Mouse (Mus musculus) cerebellum, adult 9-11 months (tissue): ENCODE measurements around the gene Bicd2.
"Not testable (repeated sequence)": the region's sequence is repeated elsewhere in the genome, so short reads cannot be mapped to it uniquely, and the experiment has no call there.

Experiments
- DNase-seq: peaks from one replicate; pipeline ENCODE4 v3.0.0; 2022

The Bicd2 gene

GRCm38 (mm10) chr13:49360906-49361406 lies 19.6 kb downstream of the Bicd2 start:
- no peak for DNase-seq

- DNase-seq, result no peak
Measured at GRCm38 (mm10) chr13:49362364-49362763, 21.0 kb downstream of the Bicd2 start.

- DNase-seq, result no peak
Measured at GRCm38 (mm10) chr13:49362804-49363203, 21.4 kb downstream of the Bicd2 start.

GRCm38 (mm10) chr13:49364716-49365115 lies 23.3 kb downstream of the Bicd2 start:
- no peak for DNase-seq

GRCm38 (mm10) chr13:49367657-49368440 lies 26.5 kb downstream of the Bicd2 start:
- DNase-seq, result no peak

GRCm38 (mm10) chr13:49369404-49369803 lies 28.0 kb downstream of the Bicd2 start:
- DNase-seq, result no peak

GRCm38 (mm10) chr13:49370216-49370615 lies 28.8 kb downstream of the Bicd2 start:
- not testable (repeated sequence) for DNase-seq

- not testable (repeated sequence) for DNase-seq
Measured at GRCm38 (mm10) chr13:49370916-49371315, 29.5 kb downstream of the Bicd2 start.

GRCm38 (mm10) chr13:49371428-49371899 lies 30.1 kb downstream of the Bicd2 start:
- peak; percentile 53 for DNase-seq

- DNase-seq, result no peak
Measured at GRCm38 (mm10) chr13:49372370-49373060, 31.1 kb downstream of the Bicd2 start.

GRCm38 (mm10) chr13:49374304-49374703 lies 32.9 kb downstream of the Bicd2 start:
- DNase-seq, result no peak

- DNase-seq, result no peak
Measured at GRCm38 (mm10) chr13:49374730-49375129, 33.3 kb downstream of the Bicd2 start.

- no peak for DNase-seq
Measured at GRCm38 (mm10) chr13:49377608-49378007, 36.2 kb downstream of the Bicd2 start.

- DNase-seq, result no peak
Measured at GRCm38 (mm10) chr13:49379301-49379700, 37.9 kb downstream of the Bicd2 start.

GRCm38 (mm10) chr13:49381230-49381629 lies 39.8 kb downstream of the Bicd2 start:
- peak; percentile 79 for DNase-seq

GRCm38 (mm10) chr13:49382997-49383396 lies 41.6 kb downstream of the Bicd2 start:
- DNase-seq, result no peak

- DNase-seq, result no peak
Measured at GRCm38 (mm10) chr13:49384751-49385463, 43.5 kb downstream of the Bicd2 start.

GRCm38 (mm10) chr13:49391374-49391773 lies 50.0 kb downstream of the Bicd2 start:
- DNase-seq, result no peak

- no peak for DNase-seq
Measured at GRCm38 (mm10) chr13:49393579-49393978, 52.2 kb downstream of the Bicd2 start.

- no peak for DNase-seq
Measured at GRCm38 (mm10) chr13:49394886-49395447, 53.6 kb downstream of the Bicd2 start.

- DNase-seq, result no peak
Measured at GRCm38 (mm10) chr13:49396798-49397197, 55.4 kb downstream of the Bicd2 start.

- DNase-seq, result no peak
Measured at GRCm38 (mm10) chr13:49398191-49398590, 56.8 kb downstream of the Bicd2 start.

- DNase-seq, result no peak
Measured at GRCm38 (mm10) chr13:49400139-49400538, 58.8 kb downstream of the Bicd2 start.
